Mouse (Mus musculus) spleen, postnatal 10 days (tissue): Measurements from ENCODE around the gene Ctrc.

Experiments
- DNase-seq, 2 experiments: peaks; one replicate each; pipeline ENCODE4 v3.0.0; 2021 to 2022; ENCODE audit warnings: low spot score in 2 of 2

Ctrc gene

GRCm38 (mm10) chr4:141821178-141821577 is 25.0 kb downstream of the Ctrc start:
- no peak for DNase-seq

- DNase-seq = no peak
These were observed 26.8 kb downstream of the Ctrc start for GRCm38 (mm10) chr4:141819316-141819715.

GRCm38 (mm10) chr4:141818861-141819260 is 27.3 kb downstream of the Ctrc start:
- no peak for DNase-seq

DNA sequence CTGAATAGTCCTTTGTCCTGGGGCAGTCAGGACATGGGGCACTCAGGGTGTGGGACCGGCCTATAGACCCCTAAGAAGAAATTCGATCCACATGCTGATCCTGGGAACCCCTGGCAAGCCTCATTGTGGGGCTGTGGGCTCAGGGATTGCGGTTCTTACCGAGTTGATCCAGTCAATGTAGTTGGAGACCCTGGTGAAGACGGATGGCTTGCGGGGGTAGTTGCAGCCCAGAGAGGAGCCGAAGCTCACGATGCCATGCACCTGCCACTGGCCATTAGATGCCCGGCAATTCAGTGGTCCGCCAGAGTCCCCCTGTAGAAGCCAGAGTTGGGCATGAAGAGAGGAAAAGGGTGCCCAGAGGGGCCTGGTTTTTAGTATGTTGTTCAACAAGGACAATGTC is 28.5 kb downstream of the Ctrc start:
- DNase-seq = no peak

GRCm38 (mm10) chr4:141816776-141817655 is 29.1 kb downstream of the Ctrc start:
- no peak for DNase-seq

DNA sequence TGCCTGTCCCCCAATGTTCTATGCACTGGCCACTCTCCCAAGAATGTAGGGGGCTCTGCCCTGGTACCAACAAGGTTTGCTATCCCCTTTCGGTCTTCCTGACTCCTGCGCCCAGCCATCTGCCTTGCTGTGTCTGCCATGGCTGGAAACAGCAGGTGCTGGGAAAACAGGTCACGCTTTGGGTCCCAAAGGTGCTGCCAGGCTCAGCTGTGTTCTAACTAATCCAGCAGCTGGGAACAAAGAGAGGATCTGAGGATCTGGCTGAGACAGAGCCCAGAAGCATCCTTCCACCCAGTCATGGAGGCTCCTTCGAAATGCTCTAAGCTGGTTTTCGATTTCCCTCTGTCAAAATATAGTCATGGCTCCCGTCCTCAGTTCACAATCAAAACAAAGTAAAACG is 29.9 kb downstream of the Ctrc start:
- no peak for DNase-seq

DNA sequence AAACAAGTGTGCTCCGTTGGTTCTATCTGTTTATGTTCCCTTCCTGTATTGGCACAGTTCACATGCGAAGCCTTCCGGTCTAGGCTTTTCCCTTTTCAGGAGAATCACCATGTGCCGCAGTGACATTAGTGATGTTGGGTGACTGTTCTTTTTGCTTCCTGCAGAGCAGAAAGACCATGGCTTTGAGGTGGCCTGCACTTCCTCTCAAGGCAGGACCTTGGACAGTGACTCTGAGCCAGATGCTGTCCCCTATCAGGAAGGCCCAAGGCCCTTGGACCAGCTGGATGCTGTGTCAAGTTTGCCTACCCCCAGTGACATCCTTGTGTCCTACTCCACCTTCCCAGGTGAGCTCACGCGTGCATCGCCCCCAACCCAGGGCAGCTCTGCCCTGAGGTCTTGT is 34.8 kb downstream of the Ctrc start:
- no peak for DNase-seq

DNA sequence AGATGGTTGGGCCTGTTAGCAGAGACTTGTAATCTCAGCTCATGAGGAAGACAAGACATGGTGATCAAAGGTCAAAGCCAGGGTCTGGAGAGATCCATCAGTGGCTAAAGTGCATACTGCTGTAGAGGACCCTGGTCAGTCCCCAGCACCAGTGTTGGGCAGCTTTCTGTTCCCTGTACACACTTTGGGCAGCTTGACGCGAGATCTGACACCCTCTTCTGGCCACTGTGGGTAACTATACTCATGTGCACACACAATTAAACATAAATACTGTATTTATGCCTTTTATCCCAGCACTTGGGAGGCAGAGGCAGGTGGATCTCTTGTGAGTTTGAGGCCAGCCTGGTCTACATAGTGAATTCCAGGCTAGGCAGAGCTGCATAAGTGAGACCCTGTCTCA is 35.2 kb downstream of the Ctrc start:
- no peak for DNase-seq

GRCm38 (mm10) chr4:141809850-141810464 is 36.2 kb downstream of the Ctrc start:
- no peak for DNase-seq

DNA sequence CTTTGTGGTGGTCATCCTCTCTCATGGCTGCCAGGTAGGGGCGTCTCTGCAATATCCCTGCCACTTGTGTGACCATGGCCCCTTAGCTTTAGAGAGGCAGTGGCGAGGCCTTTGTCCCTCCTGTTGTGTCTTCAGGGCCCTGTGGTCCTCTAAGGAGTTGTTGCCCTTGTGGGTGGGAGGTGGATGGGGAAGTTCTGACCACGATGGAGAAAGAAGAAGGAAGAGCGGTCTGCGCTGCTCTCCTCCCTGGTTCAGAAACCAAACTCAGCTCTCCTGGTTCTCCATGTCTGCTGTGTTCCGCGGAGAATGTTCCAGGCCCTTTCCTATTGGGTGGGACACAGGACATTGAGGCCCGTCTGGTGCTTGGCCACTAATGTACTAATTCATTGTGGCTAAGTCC is 40.3 kb downstream of the Ctrc start:
- no peak for DNase-seq

- peak in 1 of 2 experiments; percentile 51 for DNase-seq
These were observed 42.1 kb downstream of the Ctrc start for GRCm38 (mm10) chr4:141804105-141804504.

DNA sequence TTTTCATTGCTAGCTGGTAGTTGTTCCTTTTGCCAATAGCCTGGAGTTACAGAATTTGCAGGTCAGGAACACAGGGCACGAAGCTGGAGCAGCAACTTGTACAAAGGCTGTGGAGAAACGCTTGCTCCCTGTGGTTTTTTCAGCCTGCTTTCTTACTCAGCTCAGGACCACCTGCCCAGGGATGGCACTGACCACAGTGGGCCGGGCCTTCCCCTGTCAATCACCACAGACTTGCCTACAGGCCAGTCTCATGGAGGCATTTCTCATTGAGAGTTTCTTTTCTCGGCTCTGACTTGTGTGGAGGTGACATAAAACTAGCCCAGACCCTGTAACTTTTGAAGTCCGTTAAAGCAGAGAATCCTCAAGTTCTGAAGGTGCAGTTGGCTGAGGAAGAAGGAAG is 48.6 kb downstream of the Ctrc start:
- DNase-seq = no peak

- DNase-seq = no peak
These were observed 49.2 kb downstream of the Ctrc start for GRCm38 (mm10) chr4:141796954-141797353.

DNA sequence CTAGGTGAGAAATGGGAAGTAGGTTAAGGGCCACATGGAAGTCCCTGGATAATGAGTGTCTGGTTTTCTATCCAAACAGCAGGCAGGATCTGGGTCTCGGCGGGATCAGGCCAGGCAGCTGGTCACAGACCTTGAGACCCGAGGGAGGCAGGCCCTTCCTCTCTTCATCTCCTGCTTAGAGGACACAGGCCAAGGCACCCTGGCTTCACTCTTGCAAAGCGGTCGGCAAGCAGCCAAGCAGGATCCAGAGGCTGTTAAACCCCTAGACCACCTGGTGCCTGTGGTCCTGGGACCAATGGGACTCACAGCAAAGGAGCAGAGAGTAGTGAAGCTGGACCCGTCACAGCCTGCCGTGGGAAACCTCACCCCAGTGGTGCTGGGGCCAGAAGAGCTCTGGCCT is 49.8 kb downstream of the Ctrc start:
- no peak for DNase-seq

DNA sequence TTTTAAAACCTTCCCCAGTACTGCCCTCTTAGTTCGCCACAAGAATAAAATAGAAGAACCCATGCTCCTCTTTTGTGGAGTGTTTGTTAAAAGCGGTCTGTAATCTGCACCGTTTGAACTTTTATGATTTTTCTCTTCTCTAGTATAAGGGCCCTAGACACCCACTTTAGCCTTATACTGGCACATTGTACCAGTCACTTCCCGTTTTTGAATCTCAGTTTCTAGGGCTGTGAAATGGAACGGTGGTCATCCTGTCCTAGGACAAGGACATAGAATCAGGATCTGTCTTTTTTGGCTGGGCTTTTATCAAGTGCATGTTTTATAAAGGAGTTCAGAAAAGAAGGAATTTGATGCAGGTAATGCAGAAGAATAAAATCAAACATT is 52.0 kb downstream of the Ctrc start:
- DNase-seq = no peak

GRCm38 (mm10) chr4:141793282-141794151 is 52.6 kb downstream of the Ctrc start, which contains the start of gene Casp9:
TSS of gene Casp9 (plus strand) at chr4:141793612.
- DNase-seq = peak; percentile 99

- no peak for DNase-seq
These were observed 53.4 kb downstream of the Ctrc start for GRCm38 (mm10) chr4:141792554-141793281.

GRCm38 (mm10) chr4:141791951-141792350 is 54.2 kb downstream of the Ctrc start:
- DNase-seq = no peak

DNA sequence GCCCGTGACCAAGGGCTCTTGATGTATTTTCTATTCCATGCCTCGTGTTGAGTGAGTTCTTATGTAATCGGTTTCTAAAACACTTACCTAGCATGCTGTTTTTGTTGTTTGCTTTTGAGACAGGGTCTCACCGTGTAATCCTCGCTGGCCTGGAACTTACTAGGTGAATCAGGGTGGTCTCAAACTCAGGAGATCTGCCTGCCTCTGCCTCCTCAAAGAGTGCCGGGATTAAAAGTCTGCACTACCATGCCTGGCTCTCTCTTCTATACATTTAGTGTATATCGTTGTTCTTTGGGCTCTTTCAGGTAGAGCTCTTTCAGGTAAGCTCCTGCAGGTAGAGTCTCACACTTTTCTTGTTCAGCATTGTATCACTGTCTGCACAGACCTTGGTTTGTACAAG is 54.7 kb downstream of the Ctrc start:
- DNase-seq = no peak

DNA sequence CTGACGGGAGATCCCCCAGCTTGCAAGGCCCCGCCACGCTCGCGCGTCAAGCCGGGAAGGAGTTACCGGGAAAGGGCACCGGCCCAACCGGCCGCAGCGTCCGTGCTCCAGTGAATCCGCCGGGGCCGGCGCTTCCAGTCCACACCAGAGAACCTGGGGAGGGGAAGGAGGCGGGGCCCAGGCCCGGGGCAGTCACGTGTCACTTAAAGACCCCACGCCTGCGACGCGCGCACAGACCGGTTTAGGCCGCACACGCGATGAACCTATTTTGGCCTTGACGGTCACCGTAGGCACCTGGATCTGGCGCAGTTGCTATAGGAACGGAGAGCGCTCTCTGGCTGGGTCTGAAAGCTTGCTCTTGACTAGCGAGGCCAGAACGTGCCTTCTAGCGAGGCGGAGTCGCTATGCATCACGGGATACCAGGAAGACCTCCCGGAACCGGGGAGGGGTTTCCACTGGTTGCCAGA is 55.6 kb downstream of the Ctrc start, which contains the start of gene Dnajc16:
Gene Dnajc16 (minus strand): TSS at position 408 of the 467 bp plus-strand sequence.
- peak; percentile 89 to 95 for DNase-seq

- no peak for DNase-seq
These were observed 56.5 kb downstream of the Ctrc start for GRCm38 (mm10) chr4:141789564-141790218.
